Mouse (Mus musculus): ENCODE data around the gene Hoxc9.

Gene Hoxc9

GRCm38 (mm10) chr15:102978615-102979515, 2.6 kb downstream of the Hoxc9 start:
- no peak for DNase-seq

- DNase-seq: no peak
Observed at GRCm38 (mm10) chr15:102979936-102980335, 3.7 kb downstream of the Hoxc9 start.

- DNase-seq: no peak
Observed at GRCm38 (mm10) chr15:102980352-102980751, 4.1 kb downstream of the Hoxc9 start.

- no peak for DNase-seq
Observed at GRCm38 (mm10) chr15:102980912-102981311, 4.7 kb downstream of the Hoxc9 start.

- peak; percentile 67 for DNase-seq
Observed at GRCm38 (mm10) chr15:102981379-102982288, 5.4 kb downstream of the Hoxc9 start.

GRCm38 (mm10) chr15:102983716-102984115, 7.5 kb downstream of the Hoxc9 start:
- no peak for DNase-seq

GRCm38 (mm10) chr15:102984521-102984920, 8.3 kb downstream of the Hoxc9 start:
- DNase-seq: no peak

GRCm38 (mm10) chr15:102984925-102985324, 8.7 kb downstream of the Hoxc9 start:
- DNase-seq: no peak

- DNase-seq: peak; percentile 93
Observed at GRCm38 (mm10) chr15:102987124-102987833, 11.0 kb downstream of the Hoxc9 start.

GRCm38 (mm10) chr15:102988078-102988477, 11.8 kb downstream of the Hoxc9 start:
- DNase-seq: no peak

GRCm38 (mm10) chr15:102990461-102991397, 14.5 kb downstream of the Hoxc9 start, which contains the start of gene Hoxc8:
Gene Hoxc8 (plus strand): TSS chr15:102990607.
- no peak for DNase-seq

GRCm38 (mm10) chr15:102991782-102992181, 15.5 kb downstream of the Hoxc9 start:
- no peak for DNase-seq

GRCm38 (mm10) chr15:102992206-102992605, 16.0 kb downstream of the Hoxc9 start:
- DNase-seq: no peak

GRCm38 (mm10) chr15:102992863-102993262, 16.6 kb downstream of the Hoxc9 start:
- no peak for DNase-seq

GRCm38 (mm10) chr15:102996548-102996947, 20.3 kb downstream of the Hoxc9 start:
- DNase-seq: no peak

- DNase-seq: no peak
Observed at GRCm38 (mm10) chr15:102997431-102997830, 21.2 kb downstream of the Hoxc9 start.

GRCm38 (mm10) chr15:102997939-102998355, 21.7 kb downstream of the Hoxc9 start, which contains the start of gene Hoxc6:
Gene Hoxc6 (plus strand): TSS chr15:102998257.
- DNase-seq: no peak

- DNase-seq: no peak
Observed at GRCm38 (mm10) chr15:102998608-102999182, 22.5 kb downstream of the Hoxc9 start.

- DNase-seq: peak; percentile 93
Observed at GRCm38 (mm10) chr15:102999183-102999831, 23.1 kb downstream of the Hoxc9 start.

GRCm38 (mm10) chr15:102999955-103000354, 23.7 kb downstream of the Hoxc9 start:
- no peak for DNase-seq

- DNase-seq: no peak
Observed at GRCm38 (mm10) chr15:103000501-103000901, 24.3 kb downstream of the Hoxc9 start.
